Mouse (Mus musculus): ENCODE results near the gene Nek10.

- no peak for TF ChIP-seq CHD2 (IDR thresholded peaks at IDR 0.05; ENCODE audit: low read depth, low read length)
- TF ChIP-seq ZC3H11A (IDR thresholded peaks at IDR 0.05; ENCODE audit: borderline replicate concordance, low read depth, low read length): no peak
- no peak for TF ChIP-seq MAFK (IDR thresholded peaks at IDR 0.05; ENCODE audit: insufficient read depth, low read depth, low read length)
Measured at GRCm38 (mm10) chr14:14925615-14926014, 122.4 kb downstream of the Nek10 start.
